Mouse (Mus musculus) kidney, postnatal 0 days (tissue): ENCODE measurements around the gene Armh3. TPM values are rescaled to one million over a fixed set of nuclear protein-coding genes. Genes with fewer than 3 reads are reported as not detected.

Source experiments
- ATAC-seq: fragments of 200-750 bp; cut with Nextera tagmentation; replicated peaks from 2 replicates; pipeline ENCODE4 v1.8.0; 2017; ENCODE audit warnings: low read depth, moderate number of reproducible peaks, moderate TSS enrichment, moderate library complexity; ENCODE audit not compliant: low FRiP score
- DNase-seq: peaks from one replicate; pipeline ENCODE4 v3.0.0-alpha.2; 2016; ENCODE audit warnings: low spot score
- H3K27ac ChIP-seq: fragments of 300-500 bp; sonication (generic); 2 replicates; pipeline ENCODE4 v1.5.1; 2014; ENCODE audit warnings: mild to moderate bottlenecking
- H3K27me3 ChIP-seq: fragments of 300-500 bp; sonication (generic); 2 replicates; pipeline ENCODE4 v1.6.1; 2014; ENCODE audit warnings: low read length, mixed read lengths; ENCODE audit not compliant: insufficient read depth
- H3K36me3 ChIP-seq: fragments of 300-500 bp; sonication (generic); 2 replicates; pipeline ENCODE4 v1.6.1; 2014; ENCODE audit warnings: low read length, mixed read lengths; ENCODE audit not compliant: insufficient read depth
- H3K4me1 ChIP-seq: fragments of 300-500 bp; sonication (generic); replicated peaks from 2 replicates; pipeline ENCODE4 v1.6.1; 2014; ENCODE audit warnings: antibody characterized with exemption, low read length, mixed read lengths; ENCODE audit not compliant: insufficient read depth
- H3K4me2 ChIP-seq: fragments of 300-500 bp; sonication (generic); 2 replicates; pipeline ENCODE4 v1.6.1; 2014; ENCODE audit warnings: mild to moderate bottlenecking, low read length, moderate library complexity, mixed read lengths
- H3K4me3 ChIP-seq: fragments of 300-500 bp; sonication (generic); replicated peaks from 2 replicates; pipeline ENCODE4 v1.5.1; 2014; ENCODE audit warnings: low read depth, low read length
- H3K9ac ChIP-seq: fragments of 300-500 bp; sonication (generic); 2 replicates; pipeline ENCODE4 v1.6.1; 2014; ENCODE audit warnings: low read depth, low read length
- H3K9me3 ChIP-seq: fragments of 300-500 bp; sonication (generic); replicated peaks from 2 replicates; pipeline ENCODE4 v1.6.1; 2016; ENCODE audit warnings: low read length, inconsistent platforms, mixed read lengths
- CTCF ChIP-seq: IDR thresholded peaks from 2 replicates; pipeline ENCODE4 v1.5.1; 2016; ENCODE audit warnings: antibody characterized with exemption, low read depth, mild to moderate bottlenecking, moderate library complexity
- WGBS: fragments of 180-500 bp; shearing (Covaris S2); extraction: QIAGEN DNeasy Blood & Tissue Kit; methylation state at CpG from one replicate; pipeline ENCODE4 v1.1.7; 2014; 5-methylcytosine and 5-hydroxymethylcytosine counted together
- polyA plus RNA-seq: library from polyadenylated mRNA; unstranded; fragments of >200 nt; fragmentation: Nextera tagmentation; extraction: Ambion mirVana; gene quantifications from 2 replicates; pipeline ENCODE4 v1.2.1, GENCODE M21; 2015

Armh3 gene
- polyA plus RNA-seq, 1 experiment from 2014 or later: 13.2 TPM

DNA sequence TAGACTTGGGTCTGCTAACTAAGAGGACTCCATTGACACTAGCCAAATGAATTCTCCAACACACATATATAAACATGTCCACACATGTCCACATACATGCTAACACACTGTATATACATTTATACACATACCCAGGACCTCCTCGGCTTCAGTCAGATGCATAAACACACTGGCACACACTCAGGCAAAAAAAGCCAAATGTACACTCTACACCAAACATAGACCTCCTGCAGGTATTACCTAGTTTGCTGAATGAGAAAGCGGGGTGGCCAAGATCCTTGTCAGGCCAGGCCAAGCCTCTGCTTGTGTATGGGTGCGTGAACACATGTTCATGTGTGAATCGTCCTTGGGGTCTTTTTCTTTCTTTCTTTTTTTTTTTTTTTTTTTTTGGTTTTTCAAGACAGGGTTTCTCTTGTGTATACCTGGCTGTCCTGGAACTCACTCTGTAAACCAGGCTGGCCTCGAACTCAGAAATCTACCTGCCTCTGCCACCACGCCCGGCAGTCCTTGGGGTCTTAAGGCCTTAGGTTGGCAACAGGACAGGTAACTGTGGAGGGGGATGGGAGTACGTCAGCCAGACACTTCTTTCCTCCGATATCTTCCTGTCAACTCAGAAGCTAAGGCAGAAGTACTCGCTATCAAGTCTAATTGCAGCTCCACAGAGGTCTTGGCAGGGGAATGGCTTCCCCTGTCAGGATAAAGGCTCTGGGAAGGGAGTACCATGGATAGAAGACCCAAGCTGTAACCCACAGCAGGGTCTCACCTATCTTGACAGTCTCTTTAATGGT, 32.1 kb upstream of the Armh3 start:
- Histone ChIP-seq H3K4me2 (no peak overlapping the region), H3K9ac (no peak overlapping the region), H3K9me3 (no peaks in the 10 kb centered on the region), H3K27ac (no peak overlapping the region), H3K36me3 (peaks cover 42% of the 10 kb centered on the region), H3K27me3 (no peaks in the 10 kb centered on the region), H3K4me3 (no peak overlapping the region), H3K4me1 (no peaks in the 10 kb centered on the region)
- ATAC-seq (no peak), DNase-seq (no peak)
- 94% methylated on average over 10 of the region's 10 CpGs for WGBS
- no peak for TF ChIP-seq CTCF

GRCm38 (mm10) chr19:46029652-46030051, 31.4 kb upstream of the Armh3 start:
- no peaks in the 10 kb centered on the region for H3K27me3 ChIP-seq
- H3K9ac ChIP-seq: no peak overlapping the region
- no peak for DNase-seq
- no peak for TF ChIP-seq CTCF
- peaks cover 35% of the 10 kb centered on the region for H3K36me3 ChIP-seq
- no peaks in the 10 kb centered on the region for H3K4me1 ChIP-seq
- no peaks in the 10 kb centered on the region for H3K9me3 ChIP-seq
- 89% methylated on average over 1 of the region's 1 CpGs for WGBS
- no peak overlapping the region for H3K4me3 ChIP-seq
- H3K27ac ChIP-seq: no peak overlapping the region
- no peak overlapping the region for H3K4me2 ChIP-seq
- no peak for ATAC-seq

GRCm38 (mm10) chr19:46028747-46029320, 30.5 kb upstream of the Armh3 start:
- 78% methylated on average over 11 of the region's 11 CpGs for WGBS
- TF ChIP-seq CTCF: peak; percentile 52

DNA sequence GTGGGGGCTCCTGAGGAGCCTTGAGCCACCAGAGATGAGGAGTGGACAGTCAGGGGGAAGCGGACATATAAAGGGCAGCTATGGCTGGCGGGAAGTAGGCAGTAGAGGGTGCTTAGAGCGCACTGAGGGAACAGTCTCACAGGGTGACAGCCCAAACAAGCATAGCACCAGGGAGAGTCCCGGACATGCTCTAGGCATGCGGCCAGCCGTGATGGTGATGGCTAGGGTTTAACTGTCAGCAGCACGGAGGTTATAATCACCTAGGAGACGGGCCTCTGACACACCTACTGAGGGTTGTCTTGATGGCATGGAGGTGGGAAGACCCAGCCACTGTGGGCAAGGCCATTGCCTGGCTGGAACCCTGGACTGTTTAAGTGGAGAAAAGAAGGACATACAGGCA, 28.3 kb upstream of the Armh3 start:
- Histone ChIP-seq H3K27ac (no peak overlapping the region), H3K4me3 (no peak overlapping the region), H3K9me3 (no peaks in the 10 kb centered on the region), H3K4me2 (no peak overlapping the region), H3K4me1 (no peaks in the 10 kb centered on the region), H3K9ac (no peak overlapping the region), H3K36me3 (0 out of 2 replicates have a peak, but pooled peaks cover 4% of the 10 kb centered on the region), H3K27me3 (no peaks in the 10 kb centered on the region)
- WGBS: 35% methylated on average over 8 of the region's 8 CpGs
- DNase-seq (no peak), ATAC-seq (no peak)
- no peak for TF ChIP-seq CTCF

More at GRCm38 (mm10) chr19:46028747-46029320, 30.5 kb upstream of the Armh3 start:
- H3K4me2 ChIP-seq: no peak overlapping the region
- DNase-seq (no peak), ATAC-seq (no peak)
- H3K36me3 ChIP-seq: peaks cover 26% of the 10 kb centered on the region
- H3K9ac ChIP-seq: no peak overlapping the region
- no peaks in the 10 kb centered on the region for H3K9me3 ChIP-seq
- no peaks in the 10 kb centered on the region for H3K4me1 ChIP-seq
- no peak overlapping the region for H3K4me3 ChIP-seq
- no peak overlapping the region for H3K27ac ChIP-seq
- no peaks in the 10 kb centered on the region for H3K27me3 ChIP-seq

- no peak overlapping the region for H3K4me2 ChIP-seq
- H3K27ac ChIP-seq: no peak overlapping the region
- 73% methylated on average over 6 of the region's 6 CpGs for WGBS
Measured at GRCm38 (mm10) chr19:46024959-46025358, 26.7 kb upstream of the Armh3 start.

DNA sequence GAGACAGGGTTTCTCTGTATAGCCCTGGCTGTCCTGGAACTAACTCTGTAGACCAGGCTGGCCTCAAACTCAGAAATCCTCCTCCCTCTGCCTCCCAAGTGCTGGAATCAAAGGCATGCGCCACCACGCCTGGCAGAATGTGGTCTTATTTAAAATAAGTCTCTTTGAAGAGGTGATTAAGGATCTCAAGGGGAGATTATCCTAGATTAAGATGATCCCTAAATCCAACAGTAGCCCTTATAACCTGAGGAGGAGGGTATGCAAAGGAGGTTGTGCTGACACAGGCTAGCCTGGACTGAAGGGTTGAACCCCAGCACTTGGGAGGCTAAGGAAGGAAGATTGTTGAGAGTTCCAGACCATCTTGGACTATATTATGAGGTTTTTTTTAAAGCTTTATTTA, 17.7 kb upstream of the Armh3 start:
- Histone ChIP-seq H3K27me3 (no peaks in the 10 kb centered on the region), H3K9me3 (no peaks in the 10 kb centered on the region), H3K4me3 (no peak overlapping the region), H3K27ac (no peak overlapping the region), H3K4me2 (no peak overlapping the region), H3K36me3 (no peaks in the 10 kb centered on the region), H3K4me1 (no peaks in the 10 kb centered on the region), H3K9ac (no peak overlapping the region)
- TF ChIP-seq CTCF: no peak
- no peak for ATAC-seq
- WGBS: 83% methylated on average over 2 of the region's 2 CpGs
- DNase-seq: no peak

More at GRCm38 (mm10) chr19:46024959-46025358, 26.7 kb upstream of the Armh3 start:
- Histone ChIP-seq H3K9ac (no peak overlapping the region), H3K4me1 (no peaks in the 10 kb centered on the region), H3K36me3 (no peaks in the 10 kb centered on the region), H3K27me3 (no peaks in the 10 kb centered on the region), H3K9me3 (no peaks in the 10 kb centered on the region), H3K4me3 (no peak overlapping the region)
- no peak for TF ChIP-seq CTCF
- peak; percentile 69; the same call in 1 of the 2 replicates for ATAC-seq
- DNase-seq: no peak
